Mouse (Mus musculus) thymus, postnatal 14 days (tissue): ENCODE measurements around the gene Hint3.

ENCODE experiments used
- DNase-seq: peaks from one replicate; pipeline ENCODE4 v3.0.0; 2021

Hint3 gene

GRCm38 (mm10) chr10:30585691-30586090 is 43.7 kb downstream of the Hint3 start:
- no peak for DNase-seq

GRCm38 (mm10) chr10:30577670-30578280 is 51.7 kb downstream of the Hint3 start:
- no peak for DNase-seq

- no peak for DNase-seq
Measured at GRCm38 (mm10) chr10:30566364-30566763, 63.1 kb downstream of the Hint3 start.

GRCm38 (mm10) chr10:30564651-30565050 is 64.8 kb downstream of the Hint3 start:
- no peak for DNase-seq
